Mouse (Mus musculus) megakaryocyte, adult 5-6 weeks (primary cell): ENCODE results near the gene Cyb561d2. TPM values are rescaled to one million over a fixed set of nuclear protein-coding genes. Genes with fewer than 3 reads are reported as not detected.

Experiments
- ATAC-seq: 2 replicates; pipeline ENCODE4 v1.8.0; 2016; ENCODE audit warnings: mild to moderate bottlenecking, inconsistent platforms; ENCODE audit not compliant: poor library complexity, severe bottlenecking
- total RNA-seq, 2 experiments: library from RNA; stranded (forward) in 1 of 2; stranded (reverse) in 1 of 2; fragments of 153-499, 151-499 nt in 1 of 2; fragments of 221-1000, 200-1000 nt in 1 of 2; gene quantifications; 2 replicates each; pipeline versions ENCODE4 v1.2.3 to v1.2.4; 2015 to 2017

Cyb561d2 gene
- total RNA-seq, 2 experiments from 2014 or later: 12.8 to 14.2 TPM

- peak; percentile 25 for ATAC-seq
Observed at GRCm38 (mm10) chr9:107551117-107551889, 9.3 kb upstream of the Cyb561d2 start, which contains the start of gene Rassf1. Gene Rassf1, plus strand, starts transcription at chr9:107551555.

GRCm38 (mm10) chr9:107550491-107551116, 8.6 kb upstream of the Cyb561d2 start:
- ATAC-seq: no peak

GRCm38 (mm10) chr9:107549297-107550074, 7.5 kb upstream of the Cyb561d2 start:
- no peak for ATAC-seq

- ATAC-seq: no peak
Observed at GRCm38 (mm10) chr9:107548820-107549219, 6.8 kb upstream of the Cyb561d2 start.

- ATAC-seq: 0 out of 2 replicates have a peak, but pooled peaks have one; percentile 3
Observed at GRCm38 (mm10) chr9:107547957-107548356, 6.0 kb upstream of the Cyb561d2 start.

- ATAC-seq: peak; percentile 45
Observed at GRCm38 (mm10) chr9:107547026-107547425, 5.0 kb upstream of the Cyb561d2 start, which contains the start of gene Zmynd10. Gene Zmynd10, plus strand, starts transcription at chr9:107547298.

GRCm38 (mm10) chr9:107545602-107546001, 3.6 kb upstream of the Cyb561d2 start:
- ATAC-seq: peak; percentile 19; the same call in 1 of the 2 replicates

GRCm38 (mm10) chr9:107545199-107545598, 3.2 kb upstream of the Cyb561d2 start:
- ATAC-seq: no peak

GRCm38 (mm10) chr9:107544729-107545128, 2.7 kb upstream of the Cyb561d2 start:
- no peak for ATAC-seq

GRCm38 (mm10) chr9:107544196-107544700, 2.3 kb upstream of the Cyb561d2 start:
- ATAC-seq: no peak

GRCm38 (mm10) chr9:107543299-107543698, 1.3 kb upstream of the Cyb561d2 start:
- no peak for ATAC-seq

GRCm38 (mm10) chr9:107542721-107543120, 728 bp upstream of the Cyb561d2 start:
- no peak for ATAC-seq

GRCm38 (mm10) chr9:107542352-107542686, 326 bp upstream of the Cyb561d2 start:
- 0 out of 2 replicates have a peak, but pooled peaks have one; percentile 2 for ATAC-seq

GRCm38 (mm10) chr9:107541005-107541404, 988 bp downstream of the Cyb561d2 start:
- no peak for ATAC-seq

GRCm38 (mm10) chr9:107540420-107540819, 1.6 kb downstream of the Cyb561d2 start:
- no peak for ATAC-seq

GRCm38 (mm10) chr9:107539940-107540339, 2.1 kb downstream of the Cyb561d2 start:
- ATAC-seq: no peak

GRCm38 (mm10) chr9:107538711-107539110, 3.3 kb downstream of the Cyb561d2 start:
- ATAC-seq: no peak

GRCm38 (mm10) chr9:107538231-107538630, 3.8 kb downstream of the Cyb561d2 start:
- no peak for ATAC-seq

GRCm38 (mm10) chr9:107534408-107535202, 7.4 kb downstream of the Cyb561d2 start:
- ATAC-seq: peak; percentile 8

- ATAC-seq: peak; percentile 95
Observed at GRCm38 (mm10) chr9:107533791-107534407, 8.1 kb downstream of the Cyb561d2 start, which contains the start of gene Tmem115. Gene Tmem115, plus strand, starts transcription at chr9:107533945.
